Mouse (Mus musculus) left cerebral cortex, postnatal 4 days (tissue): ENCODE data around the gene Trpv4. TPM values are rescaled to one million over a fixed set of nuclear protein-coding genes. Genes with fewer than 3 reads are reported as not detected.

ENCODE experiments used
- DNase-seq: peaks from one replicate; pipeline ENCODE4 v3.0.0-alpha.2; 2022
- intact Hi-C: fragments of 180-260 bp; cut with DNase I; formaldehyde crosslinking; loops from one replicate; pipeline ENCODE4 v1.15.1; 2025
- total RNA-seq, 2 experiments: library from RNA; stranded (reverse); gene quantifications; 2 replicates each; pipeline ENCODE4 v1.2.3; 2021

Trpv4 gene
- total RNA-seq, 2 experiments from 2014 or later: 0.64 to 1.1 TPM

DNA sequence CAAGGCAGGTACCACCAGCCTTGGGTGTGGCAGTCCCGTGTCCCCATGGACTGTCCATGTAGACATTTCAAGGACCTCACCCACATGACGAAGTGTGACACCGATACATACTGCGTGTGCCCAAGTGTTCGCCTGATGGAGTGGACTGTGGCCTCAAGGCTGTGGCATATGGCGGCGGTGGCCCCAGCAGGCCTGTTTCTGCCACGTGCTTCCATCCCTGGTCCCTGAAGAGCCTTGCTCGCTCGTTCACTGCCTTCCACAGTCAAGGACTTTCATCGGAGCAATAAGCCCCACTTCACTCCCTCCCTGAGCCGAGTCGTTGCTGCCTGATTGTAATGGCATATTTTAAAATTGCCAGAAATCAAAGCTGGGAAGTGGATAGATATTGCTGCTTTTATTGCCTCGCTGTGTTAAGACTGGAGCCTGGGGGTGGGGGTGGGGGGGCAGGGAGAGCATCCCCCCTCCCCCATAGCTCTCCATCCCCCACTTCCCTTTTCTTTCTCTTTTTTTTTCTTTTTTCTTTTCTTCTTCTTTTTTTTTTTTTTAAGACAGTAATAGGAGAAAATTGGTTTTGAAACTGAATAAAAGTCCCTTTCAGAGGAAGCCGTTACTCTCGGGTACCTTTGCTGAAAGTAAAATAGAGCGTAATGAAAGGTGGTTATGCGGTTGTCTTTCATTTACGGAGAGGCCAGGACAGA lies 65.6 kb downstream of the Trpv4 start:
- intact Hi-C loops: no loop called here
- DNase-seq: no peak

DNA sequence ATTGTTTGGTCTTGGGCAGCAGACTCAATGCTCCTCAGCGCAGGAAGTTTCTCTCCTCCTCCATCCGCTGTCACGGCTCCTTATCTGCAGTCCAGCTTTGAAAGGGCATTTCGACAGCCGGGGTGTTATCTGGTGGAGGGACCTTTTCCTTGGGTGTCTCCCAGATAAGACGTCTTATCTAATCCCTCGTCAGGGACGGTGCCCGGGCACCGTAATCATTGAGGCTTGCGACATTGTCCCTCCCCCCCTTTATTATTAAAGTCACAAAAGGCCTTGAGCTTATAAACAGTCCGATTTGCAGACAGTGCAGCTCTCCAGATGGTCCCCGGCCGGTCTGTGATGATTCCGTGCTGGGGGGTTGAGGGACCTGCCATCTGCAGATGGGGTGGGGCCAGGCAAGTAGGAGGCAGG lies 67.1 kb downstream of the Trpv4 start:
- intact Hi-C loops: no loop called here
- DNase-seq: no peak

DNA sequence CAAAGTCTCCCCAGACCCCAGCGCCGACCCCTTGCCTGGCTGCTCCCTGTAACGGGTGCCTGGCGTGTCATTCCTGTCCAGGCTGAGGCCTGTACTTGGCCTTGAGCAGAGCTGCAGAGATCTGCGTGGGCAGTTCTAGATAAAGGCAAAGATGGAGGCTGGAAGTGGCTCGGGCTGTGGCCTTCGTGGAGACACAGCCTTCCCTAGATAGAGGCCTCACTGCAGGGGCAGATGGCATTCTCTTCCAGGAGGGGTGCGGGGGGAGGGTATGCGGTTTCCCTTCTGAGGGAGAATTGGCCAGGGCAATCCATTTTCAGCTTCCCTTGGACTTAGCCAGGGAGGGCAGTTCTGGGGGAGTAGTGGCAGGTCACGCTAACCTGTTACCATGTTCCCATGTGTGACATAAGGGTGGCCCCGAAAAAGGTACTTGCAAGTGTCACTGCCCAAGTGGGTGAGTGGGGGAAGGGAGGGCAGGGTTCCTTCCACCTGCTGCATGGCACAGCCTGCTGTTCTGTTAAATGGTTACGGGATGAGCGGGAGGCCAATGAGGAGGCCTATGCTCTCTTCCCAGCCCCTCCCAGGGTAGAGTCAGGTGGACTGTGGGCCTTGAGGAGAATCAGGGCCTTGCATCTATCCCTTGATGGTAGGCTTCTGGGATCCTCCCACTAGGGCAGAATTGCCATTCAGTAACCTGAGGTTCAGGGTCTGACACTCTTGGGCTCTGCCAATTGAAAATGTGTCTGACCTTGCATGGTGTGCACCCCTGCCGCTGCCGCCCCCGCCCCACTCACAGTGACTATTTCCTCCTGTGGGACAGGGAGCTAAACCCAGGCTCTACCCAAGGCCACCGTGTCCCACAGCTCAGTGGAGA lies 67.9 kb downstream of the Trpv4 start:
- DNase-seq: no peak
- intact Hi-C loops: no loop called here

DNA sequence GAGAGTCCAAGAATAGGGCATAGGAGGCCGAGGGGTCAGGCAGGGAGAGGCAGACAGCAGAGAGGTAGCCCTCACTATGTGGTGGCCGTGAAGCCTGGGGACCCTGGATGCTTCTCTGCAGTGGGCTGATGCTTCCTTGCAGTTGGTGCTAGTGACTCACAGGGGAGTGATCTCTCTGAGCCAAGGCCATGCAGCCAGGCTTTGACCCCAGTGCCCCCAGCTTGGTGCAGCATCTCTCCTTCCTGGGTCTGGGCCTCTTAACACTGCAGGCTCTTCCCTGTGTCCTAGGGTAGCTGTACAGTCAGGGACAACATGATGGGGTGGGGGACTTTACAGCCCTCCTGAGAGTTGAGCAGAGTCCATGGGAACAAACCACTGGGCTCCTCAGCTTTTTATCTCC lies 68.8 kb downstream of the Trpv4 start:
- DNase-seq: no peak
- intact Hi-C loops: no loop called here

DNA sequence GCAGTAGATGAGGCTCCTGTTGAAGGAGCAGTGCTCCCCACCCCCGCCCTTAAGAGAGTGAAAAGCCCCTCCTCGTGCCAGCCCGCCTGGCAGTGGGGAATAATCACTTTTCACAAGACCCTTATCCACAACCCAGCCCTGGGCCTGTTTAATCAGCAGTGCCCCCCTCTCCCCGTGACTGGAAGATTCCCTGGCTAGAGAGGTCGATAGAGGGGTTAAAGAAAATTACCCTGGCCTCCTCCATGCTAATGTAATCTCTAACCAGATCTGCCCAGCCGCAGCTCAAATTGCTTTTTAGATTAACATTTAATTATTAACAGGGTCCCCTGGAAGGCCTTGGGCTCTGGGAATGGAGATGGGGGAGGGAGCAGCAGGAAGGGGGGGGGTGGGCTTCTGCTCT lies 69.2 kb downstream of the Trpv4 start:
- no peak for DNase-seq

DNA sequence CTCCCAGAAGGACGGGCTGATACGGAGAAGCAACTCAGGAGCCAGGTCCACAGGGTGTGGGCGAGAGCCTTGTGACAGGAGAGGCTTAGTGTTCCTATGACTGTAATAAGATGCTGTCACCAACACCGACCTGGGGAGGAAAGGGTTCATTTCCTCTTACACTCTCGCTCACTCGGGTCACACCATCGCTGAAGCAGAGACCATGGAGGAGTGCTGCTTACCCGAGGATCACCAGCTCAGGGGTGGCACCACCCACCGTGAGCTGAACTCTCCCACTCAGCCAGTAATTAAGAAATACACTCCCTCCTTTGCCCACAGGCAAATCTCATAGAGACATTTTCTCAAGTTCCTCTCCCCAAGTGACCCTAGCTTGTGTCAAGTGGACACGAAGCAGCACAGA lies 69.8 kb downstream of the Trpv4 start:
- no peak for DNase-seq
- intact Hi-C loops: no loop called here

More for the DNA sequence above, 69.2 kb downstream of the Trpv4 start:
- intact Hi-C loops: no loop called here

DNA sequence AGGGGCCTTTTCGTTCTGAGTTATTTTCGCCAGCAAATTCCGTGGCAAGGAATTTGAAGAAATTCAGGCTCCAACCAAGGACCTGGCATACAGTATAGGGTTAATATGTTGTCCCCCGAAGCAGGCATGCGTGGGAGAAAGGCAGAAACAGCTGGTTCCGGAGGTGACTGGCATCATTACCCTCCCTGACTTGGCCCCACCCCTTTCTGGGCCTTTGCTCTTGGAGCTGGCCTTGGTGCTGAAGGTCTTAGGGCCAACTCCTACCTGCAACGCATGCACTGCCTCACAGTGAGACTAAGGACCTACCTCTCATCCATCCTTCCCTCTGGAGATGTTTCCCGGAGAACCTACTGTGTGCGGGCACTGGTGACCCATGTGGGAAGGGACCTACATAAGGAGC lies 70.3 kb downstream of the Trpv4 start:
- intact Hi-C loops: no loop called here
- DNase-seq: no peak

DNA sequence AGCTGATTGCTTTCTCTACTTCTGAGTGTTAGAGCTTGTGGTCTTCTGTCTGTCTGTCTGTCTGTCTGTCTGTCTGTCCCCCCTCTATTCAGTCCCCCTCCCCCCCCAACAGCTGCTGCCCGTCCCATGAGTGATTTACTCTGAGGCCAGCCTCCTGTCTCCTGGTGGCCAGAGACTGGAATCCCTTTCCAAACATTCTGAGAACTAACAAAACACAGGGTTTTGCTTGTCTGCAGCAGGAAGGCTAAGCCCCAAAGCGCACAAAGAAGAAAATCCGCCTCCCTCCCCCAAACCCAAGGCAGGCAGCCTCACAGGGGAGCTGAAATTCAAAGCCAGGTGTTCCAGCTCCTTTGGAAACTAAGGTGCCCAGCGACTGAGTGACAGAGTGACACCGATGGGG lies 72.5 kb downstream of the Trpv4 start:
- DNase-seq: no peak
- intact Hi-C loops: no loop called here

DNA sequence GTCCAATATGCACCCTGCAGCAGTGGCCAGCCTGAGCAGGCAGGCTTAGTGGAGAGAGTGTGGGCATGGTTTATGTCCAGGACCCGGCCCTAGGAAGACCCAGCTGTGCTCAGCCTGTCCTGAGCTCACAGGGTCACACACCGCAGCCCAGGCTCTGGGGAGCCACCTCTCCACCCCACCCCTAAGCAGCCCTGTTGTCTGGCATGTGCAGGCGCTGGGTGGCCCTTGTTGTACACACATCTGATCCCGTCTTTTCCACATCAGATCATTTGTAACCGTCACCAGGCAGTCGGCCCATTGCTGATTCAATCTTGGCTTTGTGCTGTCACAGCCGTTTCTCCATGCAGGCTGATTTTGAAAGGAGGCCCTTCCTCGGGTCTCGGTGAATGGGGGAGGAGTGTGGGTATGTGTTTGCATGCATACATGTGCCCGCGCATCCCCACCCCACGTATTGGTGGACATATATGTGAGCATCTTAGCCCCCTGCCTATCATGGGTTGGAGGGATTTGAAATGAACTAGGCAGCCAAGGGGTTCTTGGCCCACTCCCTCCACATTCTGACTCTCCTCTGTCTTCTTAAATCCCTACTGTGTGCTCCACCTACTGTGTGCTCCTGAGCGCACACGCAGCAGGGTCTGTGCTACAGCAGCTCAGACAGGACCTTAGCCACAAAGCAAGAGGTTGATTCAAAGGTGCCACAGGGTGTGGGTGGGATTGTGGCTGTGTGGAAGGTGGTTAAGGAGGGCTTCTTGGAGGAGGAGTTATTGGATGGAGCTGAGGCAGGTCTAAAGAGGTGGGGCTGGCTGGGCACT lies 73.7 kb downstream of the Trpv4 start:
- intact Hi-C loops: no loop called here
- no peak for DNase-seq

DNA sequence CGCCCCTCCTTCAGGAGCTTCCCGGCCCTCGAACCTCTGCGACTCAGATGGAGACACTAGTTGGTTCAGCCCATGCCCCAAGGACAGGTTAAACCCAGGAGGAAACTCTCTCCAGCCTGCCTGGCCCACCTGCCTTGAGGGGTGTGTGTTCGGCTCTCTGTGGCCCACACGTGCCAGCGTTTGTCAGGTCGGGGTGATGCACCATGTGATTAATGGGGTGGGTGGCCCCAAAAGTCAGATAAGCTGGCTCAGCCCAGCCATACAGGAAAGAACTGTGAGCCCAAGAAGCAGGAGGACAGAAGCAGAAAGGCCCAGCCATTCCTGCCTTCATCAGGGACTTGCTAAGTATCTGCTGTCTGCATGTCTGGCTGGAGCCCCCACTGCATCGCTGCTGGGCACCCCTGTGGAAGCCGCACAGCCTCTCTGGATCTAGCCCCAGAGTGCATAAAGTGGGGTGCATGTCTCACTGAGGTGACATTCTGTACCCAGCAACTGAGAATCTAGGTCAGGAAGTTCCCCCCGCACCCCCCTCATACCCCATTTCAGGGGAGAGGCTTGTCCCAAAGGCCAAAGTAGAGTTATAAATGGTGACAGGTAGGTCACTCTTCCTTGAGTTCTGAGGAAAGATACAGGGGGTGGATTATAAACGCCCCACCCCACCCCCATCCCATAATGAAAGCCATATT lies 74.6 kb downstream of the Trpv4 start:
- intact Hi-C loops: no loop called here
- DNase-seq: no peak

DNA sequence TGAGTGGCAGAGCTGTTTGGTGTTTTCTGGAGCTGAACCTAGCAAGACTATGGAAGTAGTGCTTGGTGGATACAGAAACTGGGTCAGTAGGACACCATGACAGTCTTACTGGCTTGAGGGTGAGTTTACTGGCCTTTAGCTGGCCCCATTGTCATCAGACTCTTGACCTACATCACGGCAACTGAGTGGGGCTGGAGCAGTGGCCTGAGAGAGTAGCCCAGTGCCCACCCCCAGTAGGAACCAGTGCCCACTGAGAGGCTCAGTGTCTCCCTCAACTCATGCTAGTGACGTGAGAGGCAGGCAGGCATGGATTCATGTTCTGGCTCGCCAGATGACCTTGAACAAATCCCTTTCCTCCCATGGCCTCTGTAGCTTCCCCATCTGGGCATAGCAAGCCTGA lies 75.2 kb downstream of the Trpv4 start:
- intact Hi-C loops: no loop called here
- DNase-seq: no peak

DNA sequence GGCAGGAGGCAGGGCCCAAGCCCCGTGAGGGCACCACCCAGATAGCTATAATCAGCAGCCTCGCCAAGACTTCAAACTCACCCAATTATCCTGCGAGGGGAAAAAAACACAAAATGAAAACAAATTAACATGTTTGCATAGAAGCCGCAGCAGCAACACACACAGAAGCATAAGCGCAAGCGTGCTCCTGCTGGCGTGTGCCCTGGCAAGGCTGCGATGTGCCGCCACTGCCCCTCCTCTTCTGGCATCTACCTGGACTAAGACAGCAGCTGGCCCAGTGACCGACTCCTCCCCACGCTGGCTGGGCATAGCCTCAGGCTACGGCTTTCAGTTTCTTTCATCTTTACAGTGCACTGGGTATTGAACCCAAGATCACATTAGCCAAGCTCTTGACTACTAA lies 76.7 kb downstream of the Trpv4 start:
- intact Hi-C loops: no loop called here
- DNase-seq: peak; percentile 84

DNA sequence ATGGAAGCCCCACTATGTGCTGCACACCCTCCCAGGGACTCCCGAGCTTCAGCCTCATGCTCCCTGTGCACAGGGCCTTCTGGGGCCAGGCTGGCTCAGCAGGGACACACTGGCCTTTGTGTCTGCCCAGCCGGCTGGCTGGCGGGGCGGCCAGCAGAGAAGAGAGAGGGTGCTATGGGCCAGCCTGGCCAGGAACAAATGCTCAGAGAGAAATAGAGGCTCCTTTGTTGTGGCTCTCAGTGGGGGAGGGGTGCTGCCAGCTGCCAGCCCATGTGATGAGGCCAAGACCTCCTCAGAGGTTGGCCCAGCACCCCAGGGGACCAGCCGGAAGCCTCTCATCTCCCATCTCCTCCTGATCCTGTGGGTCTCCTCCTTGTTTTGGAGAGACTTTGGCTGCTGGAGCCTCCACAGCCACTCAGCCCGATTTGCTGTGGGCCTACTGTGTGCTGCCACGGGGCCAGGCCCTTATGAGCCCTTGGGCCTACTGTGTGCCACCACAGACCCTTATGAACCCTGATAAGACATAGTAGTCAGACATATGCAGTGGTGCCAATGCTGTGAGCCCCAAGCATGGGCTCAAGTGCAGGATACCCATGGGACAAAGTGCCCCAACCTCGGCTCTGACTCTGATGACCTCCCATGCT lies 78.4 kb downstream of the Trpv4 start:
- intact Hi-C loops: no loop called here
- peak; percentile 58 for DNase-seq

DNA sequence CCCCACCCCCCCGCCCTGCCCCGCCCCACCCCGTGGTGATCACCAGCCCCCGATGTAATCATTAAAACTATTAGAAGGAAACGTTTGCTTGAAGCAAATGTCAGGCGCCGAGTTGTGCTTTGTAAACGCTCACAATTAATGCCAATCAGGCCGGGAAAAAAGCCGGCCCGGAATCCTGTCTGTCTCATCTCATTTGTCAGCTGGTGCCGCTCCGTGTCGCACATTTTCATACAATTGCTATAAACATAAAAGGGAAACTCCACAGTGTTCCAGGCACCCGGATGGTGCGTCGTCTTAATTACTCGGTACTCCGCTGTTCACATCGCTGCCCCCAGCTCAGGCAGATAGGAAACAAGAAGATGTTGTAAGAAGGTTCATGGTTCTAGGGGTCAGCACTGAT lies 79.9 kb downstream of the Trpv4 start:
- no peak for DNase-seq
- intact Hi-C loops: no loop called here

DNA sequence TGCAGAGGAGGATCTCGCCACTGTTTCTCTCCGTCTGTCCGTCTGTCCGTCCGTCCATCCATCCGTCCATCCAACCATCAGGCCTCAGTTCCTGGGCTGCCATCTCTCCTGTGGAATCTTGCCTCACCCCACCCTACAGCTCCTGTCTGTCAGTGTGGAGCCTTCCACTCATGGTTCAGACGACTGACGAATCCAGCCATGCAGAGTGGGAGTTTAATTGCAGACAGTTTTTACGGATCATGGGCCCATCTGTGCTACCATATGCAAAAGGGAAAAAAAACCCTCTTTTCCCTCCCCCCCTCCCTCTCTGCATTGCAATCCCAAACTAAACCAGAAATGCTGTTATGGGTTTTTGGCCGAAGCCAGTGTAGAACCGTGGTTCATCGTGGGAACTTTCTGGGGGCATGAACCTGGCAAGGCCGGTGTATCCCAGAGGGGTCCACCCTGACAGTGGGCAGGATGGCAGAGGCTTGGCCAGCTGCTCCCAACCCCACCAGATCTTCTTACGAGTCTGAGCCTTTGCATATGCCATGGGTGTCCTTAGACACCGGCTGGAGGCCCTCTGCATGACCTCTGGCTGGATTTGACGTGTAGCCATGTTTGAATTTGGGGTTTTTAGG lies 82.1 kb downstream of the Trpv4 start:
- DNase-seq: no peak
- intact Hi-C loops: no loop called here

DNA sequence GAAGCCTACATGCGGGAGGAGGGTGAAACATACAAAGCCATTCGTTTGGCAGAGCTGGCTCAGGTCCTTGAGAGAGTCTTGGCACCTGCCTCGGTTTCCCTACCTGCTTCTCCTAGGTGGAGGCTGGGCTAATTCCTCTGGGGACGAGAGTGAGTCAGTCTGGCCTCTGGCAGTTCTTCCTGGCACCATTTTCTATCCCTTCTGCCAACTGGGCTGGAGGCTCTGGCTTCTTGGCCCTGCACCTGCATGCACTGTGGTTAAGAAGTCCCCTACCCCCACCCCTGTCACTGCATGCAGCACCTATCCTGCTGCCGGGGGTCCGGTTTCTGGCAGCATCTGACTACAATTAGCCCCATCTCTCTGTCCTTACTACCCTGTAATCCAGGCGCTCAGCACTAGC lies 82.7 kb downstream of the Trpv4 start:
- intact Hi-C loops: no loop called here
- DNase-seq: peak; percentile 68

DNA sequence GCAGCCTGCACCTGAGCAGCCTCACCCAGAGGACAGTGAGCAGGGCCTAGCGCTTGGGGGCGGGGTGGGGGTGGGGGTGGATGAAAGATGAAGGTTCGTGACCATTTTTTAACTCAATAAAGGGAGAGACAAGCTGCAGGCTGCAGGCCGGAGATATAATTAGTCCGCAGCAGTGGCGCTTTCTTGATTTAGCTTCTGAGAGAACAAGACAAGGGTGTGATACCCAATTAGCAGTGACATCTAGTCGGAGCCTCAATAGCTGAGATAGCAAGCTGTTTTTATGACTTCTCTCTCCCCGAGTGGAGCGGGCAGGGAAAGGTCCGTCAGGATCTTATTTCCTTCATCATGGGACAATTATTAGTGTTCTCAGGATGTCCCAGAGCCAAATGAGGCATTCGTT lies 83.2 kb downstream of the Trpv4 start:
- no peak for DNase-seq
- intact Hi-C loops: no loop called here

DNA sequence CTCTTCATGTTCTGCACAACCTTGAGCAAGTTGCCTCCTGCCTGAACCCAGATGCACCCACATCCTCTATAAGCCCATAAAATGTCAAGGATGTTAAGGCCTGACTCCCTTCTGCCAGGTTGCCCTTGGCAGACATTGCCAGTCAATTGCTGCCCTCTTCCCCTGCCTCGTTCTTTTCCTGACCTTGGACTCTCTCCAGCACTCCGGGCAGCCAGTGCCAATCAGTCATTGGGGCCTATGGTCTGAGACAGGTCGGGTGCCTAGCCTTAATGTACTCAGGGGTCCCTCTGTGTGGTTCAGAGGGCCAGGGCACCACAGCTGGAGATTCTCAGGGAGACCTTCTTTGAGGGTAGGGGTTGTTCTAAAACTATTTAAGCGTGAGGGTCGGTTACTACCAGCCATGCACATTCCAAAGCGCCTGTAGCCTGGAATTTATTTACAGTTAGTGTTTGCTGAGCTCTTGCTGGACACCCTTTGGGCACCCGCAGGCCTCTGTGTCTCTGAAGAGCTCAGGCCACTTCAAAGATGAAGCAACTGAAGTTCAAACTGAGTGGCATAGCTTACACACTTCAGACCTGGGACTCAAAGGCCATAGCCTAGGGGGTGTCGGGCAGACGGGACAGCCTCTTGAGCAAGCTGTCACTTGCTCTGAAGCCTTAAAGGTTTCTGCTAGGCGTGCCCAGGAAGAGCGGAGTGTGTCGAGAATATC lies 84.1 kb downstream of the Trpv4 start:
- intact Hi-C loops: no loop called here

DNA sequence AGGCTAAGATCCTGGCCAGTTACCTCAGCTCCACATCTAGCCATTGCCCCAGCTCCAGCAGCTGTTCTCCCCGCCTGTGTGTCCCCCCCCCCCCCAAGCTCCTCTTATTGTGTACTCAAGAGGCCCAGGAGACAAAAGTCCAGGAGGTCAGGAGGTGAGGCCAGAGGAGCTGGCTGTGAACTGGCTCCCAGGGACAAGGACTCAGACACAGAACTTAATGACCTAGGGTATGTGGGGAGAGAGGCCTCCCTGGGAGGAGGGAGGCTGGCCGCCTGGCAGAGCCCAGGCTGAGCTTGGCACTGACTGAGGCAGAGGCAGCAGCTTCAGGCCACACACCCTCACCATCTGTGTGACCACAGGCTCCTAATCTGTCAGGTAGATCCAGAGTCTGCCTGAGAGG lies 85.2 kb downstream of the Trpv4 start:
- DNase-seq: no peak
- intact Hi-C loops: no loop called here

More for the DNA sequence above, 84.1 kb downstream of the Trpv4 start:
- DNase-seq: no peak
